Mouse (Mus musculus) heart, adult 2 months (tissue): ENCODE measurements at regions not wholly inside any gene's neighbourhood (a gene's known extent, or its start where the extent isn't known, plus 50 kb on each side); places are given as distances from the start of the nearest gene placed in this dataset.

Experiments used
- DNase-seq, 2 experiments: peaks; one replicate each; pipeline ENCODE4 v3.0.0; 2021
- H3K27ac ChIP-seq: fragments of 200-600 bp; 2 replicates; pipeline ENCODE4 v1.8.1; 2022
- H3K27me3 ChIP-seq: fragments of 200-500 bp; 2 replicates; pipeline ENCODE4 v1.6.1; 2012; ENCODE audit warnings: mild to moderate bottlenecking, low read length, inconsistent platforms, mixed read lengths; ENCODE audit not compliant: control insufficient read depth, insufficient read depth
- H3K36me3 ChIP-seq: fragments of 200-500 bp; 2 replicates; pipeline ENCODE4 v1.6.1; 2012; ENCODE audit warnings: low read length, inconsistent platforms; ENCODE audit not compliant: control insufficient read depth, insufficient read depth
- H3K4me1 ChIP-seq: fragments of 200-500 bp; 2 replicates; pipeline ENCODE4 v1.6.1; 2011; ENCODE audit warnings: low read length; ENCODE audit not compliant: control insufficient read depth, insufficient read depth
- H3K4me3 ChIP-seq: fragments of 200-600 bp; 2 replicates; pipeline ENCODE4 v1.8.1; 2022
- H3K79me2 ChIP-seq: fragments of 200-500 bp; replicated peaks from 2 replicates; pipeline ENCODE4 v1.6.1; 2012; ENCODE audit warnings: mild to moderate bottlenecking, inconsistent platforms, low read length, moderate library complexity, mixed read lengths; ENCODE audit not compliant: control insufficient read depth, insufficient read depth
- H3K9ac ChIP-seq: fragments of 200-500 bp; 2 replicates; pipeline ENCODE4 v1.6.1; 2012; ENCODE audit warnings: low read depth, mild to moderate bottlenecking, control low read depth, inconsistent platforms, low read length, mixed read lengths
- CTCF ChIP-seq: fragments of 200-600 bp; IDR thresholded peaks from 2 replicates; pipeline ENCODE4 v1.8.1; 2022; ENCODE audit warnings: antibody characterized with exemption, mild to moderate bottlenecking, moderate library complexity
- EP300 ChIP-seq: fragments of 200-500 bp; IDR thresholded peaks from 2 replicates; pipeline ENCODE4 v1.6.1; 2011; ENCODE audit warnings: low read depth, low read length, control low read depth; ENCODE audit not compliant: insufficient read depth
- POLR2A ChIP-seq: fragments of 200-500 bp; IDR thresholded peaks from 2 replicates; pipeline ENCODE4 v1.6.1; 2011; ENCODE audit warnings: mild to moderate bottlenecking, low read depth, low read length, control low read depth; ENCODE audit not compliant: insufficient read depth
- WGBS: fragments of 180-500 bp; shearing (Covaris S2); methylation state at CpG from one replicate; pipeline ENCODE4 v1.1.7; 2018; 5-methylcytosine and 5-hydroxymethylcytosine counted together
- intact Hi-C: fragments of 180-260 bp; cut with DNase I; formaldehyde crosslinking; loops from one replicate; pipeline ENCODE4 v1.15.1; 2025

GRCm38 (mm10) chr2:171670945-171671547 is 372.2 kb downstream of the Cbln4 start:
- TF ChIP-seq POLR2A, result no peak
- TF ChIP-seq EP300, result no peak
- TF ChIP-seq CTCF, result no peak
- Histone ChIP-seq H3K27me3 (no peaks in the 10 kb centered on the region), H3K79me2 (no peaks in the 10 kb centered on the region), H3K27ac (no peak overlapping the region), H3K4me1 (peaks cover 1% of the 10 kb centered on the region; the same call in 1 of the 2 replicates), H3K9ac (no peak overlapping the region), H3K36me3 (no peaks in the 10 kb centered on the region), H3K4me3 (no peak overlapping the region)
- DNase-seq, result no peak
- WGBS, result 66% methylated on average over 8 of the region's 8 CpGs
- intact Hi-C loops, result no loop called here

- no peak overlapping the region for H3K4me3 ChIP-seq
- WGBS, result 19% methylated on average over 4 of the region's 4 CpGs
- no peak overlapping the region for H3K27ac ChIP-seq
- no peak overlapping the region for H3K9ac ChIP-seq
- TF ChIP-seq POLR2A (no peak), CTCF (no peak), EP300 (no peak)
- H3K27me3 ChIP-seq, result no peaks in the 10 kb centered on the region
- intact Hi-C loops, result no loop called here
- H3K4me1 ChIP-seq, result no peaks in the 10 kb centered on the region
- no peaks in the 10 kb centered on the region for H3K79me2 ChIP-seq
- DNase-seq, result no peak
- no peaks in the 10 kb centered on the region for H3K36me3 ChIP-seq
These were observed 374.2 kb downstream of the Cbln4 start for GRCm38 (mm10) chr2:171668791-171669645.

- no peak overlapping the region for H3K27ac ChIP-seq
- WGBS, result 73% methylated on average over 6 of the region's 6 CpGs
- H3K4me1 ChIP-seq, result peaks cover 6% of the 10 kb centered on the region
- no peak for TF ChIP-seq CTCF
- TF ChIP-seq POLR2A, result no peak
- TF ChIP-seq EP300, result no peak
- H3K4me3 ChIP-seq, result no peak overlapping the region
- H3K9ac ChIP-seq, result no peak overlapping the region
- intact Hi-C loops, result no loop called here
- 0 out of 2 replicates have a peak, but pooled peaks cover 2% of the 10 kb centered on the region for H3K36me3 ChIP-seq
- H3K27me3 ChIP-seq, result no peaks in the 10 kb centered on the region
- no peak for DNase-seq
- no peaks in the 10 kb centered on the region for H3K79me2 ChIP-seq
These were observed 380.7 kb downstream of the Cbln4 start for GRCm38 (mm10) chr2:171662571-171662970.

- Histone ChIP-seq H3K9ac (no peak overlapping the region), H3K4me1 (peaks cover 6% of the 10 kb centered on the region), H3K27ac (peak overlapping the region; percentile 16; the same call in 1 of the 2 replicates), H3K36me3 (0 out of 2 replicates have a peak, but pooled peaks cover 2% of the 10 kb centered on the region), H3K27me3 (no peaks in the 10 kb centered on the region), H3K79me2 (no peaks in the 10 kb centered on the region), H3K4me3 (no peak overlapping the region)
- intact Hi-C loops, result no loop called here
- WGBS, result 57% methylated on average over 8 of the region's 8 CpGs
- no peak for DNase-seq
- no peak for TF ChIP-seq EP300
- no peak for TF ChIP-seq CTCF
- no peak for TF ChIP-seq POLR2A
These were observed 381.3 kb downstream of the Cbln4 start for GRCm38 (mm10) chr2:171661896-171662511.

- H3K9ac ChIP-seq, result no peak overlapping the region
- 0 out of 2 replicates have a peak, but pooled peaks cover 2% of the 10 kb centered on the region for H3K36me3 ChIP-seq
- 67% methylated on average over 7 of the region's 7 CpGs for WGBS
- no peaks in the 10 kb centered on the region for H3K79me2 ChIP-seq
- no peak for DNase-seq
- no peak overlapping the region for H3K27ac ChIP-seq
- intact Hi-C loops, result no loop called here
- TF ChIP-seq POLR2A (no peak), EP300 (no peak), CTCF (no peak)
- no peak overlapping the region for H3K4me3 ChIP-seq
- H3K4me1 ChIP-seq, result peaks cover 4% of the 10 kb centered on the region
- H3K27me3 ChIP-seq, result no peaks in the 10 kb centered on the region
These were observed 386.1 kb downstream of the Cbln4 start for GRCm38 (mm10) chr2:171657125-171657524.

GRCm38 (mm10) chr2:171641730-171642129 is 401.5 kb downstream of the Cbln4 start:
- no peak for DNase-seq
- no peak overlapping the region for H3K27ac ChIP-seq
- TF ChIP-seq EP300 (no peak), POLR2A (no peak), CTCF (no peak)
- no peak overlapping the region for H3K9ac ChIP-seq
- WGBS, result 81% methylated on average over 4 of the region's 4 CpGs
- no peaks in the 10 kb centered on the region; the same call in 1 of the 2 replicates for H3K27me3 ChIP-seq
- no peaks in the 10 kb centered on the region for H3K36me3 ChIP-seq
- no peaks in the 10 kb centered on the region for H3K79me2 ChIP-seq
- H3K4me3 ChIP-seq, result no peak overlapping the region
- intact Hi-C loops, result no loop called here
- no peaks in the 10 kb centered on the region for H3K4me1 ChIP-seq
